In genomic region chr3:31847087-31847486, GRCm38 (mm10) we compare ENCODE assay signal across 27 mouse cellular contexts. TPM values are rescaled to one million over a fixed set of nuclear protein-coding genes. Genes with fewer than 3 reads are reported as not detected.
DNase-seq lines count a peak whose midpoint lies in the region; ATAC-seq and TF ChIP-seq lines count a peak whose summit lies in the region.
"Had no signal": no experiment of that assay in that cellular context is flagged by ENCODE, and none has a peak within 500 bp of the region (broad histone marks: within the 10 kb centered on the region; RNA-seq: fewer than 3 reads in every experiment).

No protein-coding gene starts in this region.

- no peak overlapping the region for H3K4me3 ChIP-seq in hindbrain, embryonic 14.5 days (replicated peaks; ENCODE audit: low read length)
- no peak overlapping the region for H3K4me3 ChIP-seq in hindbrain, embryonic 11.5 days (ENCODE audit: low read depth, low read length)
- no peak overlapping the region for H3K4me3 ChIP-seq in midbrain, embryonic 16.5 days (ENCODE audit: low read depth, low read length)
- H3K4me3 ChIP-seq: embryonic facial prominence, embryonic 12.5 days; forebrain, embryonic 10.5 days; gastrocnemius, adult 2 months; heart, adult 2 months; heart, embryonic 12.5 days; intestine, embryonic 15.5 days; liver, embryonic 12.5 days had no signal

- no peak for TF ChIP-seq CTCF in brain, embryonic 14.5 days (IDR thresholded peaks at IDR 0.05; ENCODE audit: borderline replicate concordance, extremely low read depth, insufficient read depth, insufficient read length)

- WGBS in hindbrain, embryonic 14.5 days, result 60% methylated on average over 4 of the region's 4 CpGs
- 83% methylated on average over 4 of the region's 4 CpGs for WGBS in hindbrain, embryonic 11.5 days
- WGBS in midbrain, embryonic 16.5 days, result 71% methylated on average over 4 of the region's 4 CpGs

- no peaks in the 10 kb centered on the region for H3K27me3 ChIP-seq in hindbrain, embryonic 14.5 days (ENCODE audit: control insufficient read depth, insufficient read depth, low read length)
- no peaks in the 10 kb centered on the region for H3K27me3 ChIP-seq in hindbrain, embryonic 11.5 days (ENCODE audit: control insufficient read depth, insufficient read depth, low read length)
- H3K27me3 ChIP-seq in midbrain, embryonic 16.5 days (ENCODE audit: control insufficient read depth, insufficient read depth, low read depth, low read length), result no peaks in the 10 kb centered on the region
- H3K27me3 ChIP-seq: embryonic facial prominence, embryonic 12.5 days; heart, embryonic 12.5 days; intestine, embryonic 15.5 days; liver, embryonic 12.5 days had no signal

- 0 out of 2 replicates have a peak, but pooled peaks cover 2% of the 10 kb centered on the region for H3K4me1 ChIP-seq in hindbrain, embryonic 14.5 days (replicated peaks; ENCODE audit: control insufficient read depth, insufficient read depth, low read length)
- no peaks in the 10 kb centered on the region for H3K4me1 ChIP-seq in hindbrain, embryonic 11.5 days (replicated peaks; ENCODE audit: control insufficient read depth, insufficient read depth, low read length)
- H3K4me1 ChIP-seq in midbrain, embryonic 16.5 days (ENCODE audit: control insufficient read depth, insufficient read depth, low read length), result peaks cover 5% of the 10 kb centered on the region; the same call in 1 of the 2 replicates
- H3K4me1 ChIP-seq: embryonic facial prominence, embryonic 12.5 days; heart, embryonic 12.5 days; intestine, embryonic 15.5 days; liver, embryonic 12.5 days had no signal

- no peak overlapping the region for H3K9ac ChIP-seq in hindbrain, embryonic 14.5 days
- no peak overlapping the region for H3K9ac ChIP-seq in hindbrain, embryonic 11.5 days (ENCODE audit: low read depth, low read length)
- H3K9ac ChIP-seq in midbrain, embryonic 16.5 days (ENCODE audit: low read depth, low read length), result no peak overlapping the region
- H3K9ac ChIP-seq: embryonic facial prominence, embryonic 12.5 days; heart, embryonic 12.5 days; intestine, embryonic 15.5 days; liver, embryonic 12.5 days; liver, postnatal 0 days had no signal

- no peak for TF ChIP-seq POLR2A in brain, embryonic 14.5 days (IDR thresholded peaks at IDR 0.05; ENCODE audit: borderline replicate concordance, extremely low read depth, insufficient read depth, insufficient read length, poor library complexity, severe bottlenecking)

- H3K36me3 ChIP-seq in hindbrain, embryonic 14.5 days (replicated peaks; ENCODE audit: control insufficient read depth, insufficient read depth), result no peaks in the 10 kb centered on the region
- no peaks in the 10 kb centered on the region for H3K36me3 ChIP-seq in hindbrain, embryonic 11.5 days (ENCODE audit: control insufficient read depth, insufficient read depth, low read length)
- no peaks in the 10 kb centered on the region for H3K36me3 ChIP-seq in midbrain, embryonic 16.5 days (ENCODE audit: control insufficient read depth, insufficient read depth, low read length)
- H3K36me3 ChIP-seq: embryonic facial prominence, embryonic 12.5 days; forebrain, embryonic 10.5 days; heart, embryonic 12.5 days; intestine, embryonic 15.5 days; liver, embryonic 12.5 days had no signal

- H3K27ac ChIP-seq in hindbrain, embryonic 14.5 days, result 0 out of 2 replicates have a peak overlapping the region, but pooled peaks have one; percentile 22
- H3K27ac ChIP-seq in hindbrain, embryonic 11.5 days (ENCODE audit: low read depth, low read length), result no peak overlapping the region
- H3K27ac ChIP-seq in midbrain, embryonic 16.5 days (ENCODE audit: low read length), result no peak overlapping the region; the same call in 1 of the 2 replicates
- H3K27ac ChIP-seq: embryonic facial prominence, embryonic 12.5 days; forebrain, embryonic 10.5 days; gastrocnemius, adult 2 months; heart, adult 2 months; intestine, embryonic 15.5 days; liver, embryonic 12.5 days; macrophage had no signal

- ATAC-seq in hindbrain, embryonic 14.5 days (ENCODE audit: low FRiP score), result peak; percentile 60; the same call in 1 of the 2 replicates
- ATAC-seq in hindbrain, embryonic 11.5 days (ENCODE audit: low FRiP score), result no peak
- ATAC-seq in midbrain, embryonic 16.5 days, result peak; percentile 70
- ATAC-seq: intestine, embryonic 15.5 days; liver, embryonic 12.5 days; liver, postnatal 0 days; lung, postnatal 0 days had no signal

- H3K4me2 ChIP-seq in hindbrain, embryonic 14.5 days (replicated peaks), result no peak overlapping the region
- H3K4me2 ChIP-seq in hindbrain, embryonic 11.5 days (replicated peaks; ENCODE audit: low read depth, low read length), result no peak overlapping the region
- H3K4me2 ChIP-seq in midbrain, embryonic 16.5 days (ENCODE audit: low read length), result no peak overlapping the region
- H3K4me2 ChIP-seq: embryonic facial prominence, embryonic 12.5 days; heart, embryonic 12.5 days; intestine, embryonic 15.5 days; liver, embryonic 12.5 days had no signal

- no peaks in the 10 kb centered on the region for H3K9me3 ChIP-seq in hindbrain, embryonic 14.5 days (ENCODE audit: control insufficient read depth, low read length)
- H3K9me3 ChIP-seq in hindbrain, embryonic 11.5 days (ENCODE audit: control insufficient read depth, low read length), result no peaks in the 10 kb centered on the region
- no peaks in the 10 kb centered on the region for H3K9me3 ChIP-seq in midbrain, embryonic 16.5 days (replicated peaks; ENCODE audit: control insufficient read depth, low read length, poor library complexity, severe bottlenecking)
- H3K9me3 ChIP-seq: embryonic facial prominence, embryonic 12.5 days; forebrain, embryonic 10.5 days; heart, embryonic 12.5 days; intestine, embryonic 15.5 days; liver, embryonic 12.5 days had no signal

- DNase-seq in hindbrain, embryonic 14.5 days (ENCODE audit: low spot score), result no peak
- DNase-seq in hindbrain, embryonic 11.5 days (ENCODE audit: low spot score), result no peak
- peak; percentile 13 for DNase-seq in brain, adult 2 months (ENCODE audit: low read depth, low spot score)
- DNase-seq in brain, embryonic 14.5 days (ENCODE audit: low read depth), result peak; percentile 27
- DNase-seq in left cerebral cortex, adult 11 months (ENCODE audit: low spot score), result no peak
- no peak for DNase-seq in urinary bladder, postnatal 25 days (ENCODE audit: low spot score)
- DNase-seq: adrenal gland, adult 2 months; B cell, adult 2 months; cerebellum, adult 11 months; cerebellum, adult 9-10 months; cerebellum, postnatal 36 days; gastrocnemius, adult 2 months; heart, adult 2 months; kidney, adult 2 months; kidney, postnatal 36 days; left cerebral cortex, postnatal 4 days; liver, postnatal 0 days; thymus, adult 2 months; thymus, postnatal 36 days had no signal

RNA-seq across cellular contexts. Expression of gene Kcnmb2, which starts 55.2 kb away (rescaled TPM):
- 12.7 and 16.6 TPM in 2 replicates for polyA plus RNA-seq in hindbrain, embryonic 14.5 days (2014; fragmentation: Nextera tagmentation; extraction: Ambion mirVana)
- 6.8 and 10.1 TPM in 2 replicates for polyA plus RNA-seq in hindbrain, embryonic 11.5 days (2014; fragmentation: Nextera tagmentation; extraction: Ambion mirVana)
- polyA plus RNA-seq in brain, embryonic 14.5 days (2012; rRNA removed), result 2.0 and 3.9 TPM in 2 replicates
- 13.2 and 13.4 TPM in 2 replicates for polyA plus RNA-seq in midbrain, embryonic 16.5 days (2015; fragmentation: Nextera tagmentation; extraction: Ambion mirVana)
- polyA plus RNA-seq: macrophage had no signal

Comparison
In these comparisons a context has a peak if more than half of its experiments do, and no peak if none do; other contexts are left out.
1. DNase-seq: peak in brain, adult 2 months (single experiment) and brain, embryonic 14.5 days (single experiment); none in hindbrain, embryonic 14.5 days (single experiment), hindbrain, embryonic 11.5 days (single experiment), left cerebral cortex, adult 11 months (single experiment) and urinary bladder, postnatal 25 days (single experiment).